Mouse (Mus musculus) liver, embryonic 11.5 days (tissue): ENCODE data around the gene Slc43a2. TPM values are rescaled to one million over a fixed set of nuclear protein-coding genes. Genes with fewer than 3 reads are reported as not detected.

Experiments
- ATAC-seq: fragments of 200-750 bp; cut with Nextera tagmentation; replicated peaks from 2 replicates; pipeline ENCODE4 v1.8.0; 2017; ENCODE audit warnings: moderate number of reproducible peaks, mild to moderate bottlenecking, moderate TSS enrichment, moderate library complexity; ENCODE audit not compliant: low FRiP score
- DNase-seq: peaks from one replicate; pipeline ENCODE4 v3.0.0-alpha.2; 2017; ENCODE audit warnings: low spot score
- H3K27ac ChIP-seq: fragments of 300-500 bp; sonication (generic); 2 replicates; pipeline ENCODE4 v1.5.1; 2014; ENCODE audit warnings: mild to moderate bottlenecking, low read depth, low read length, control low read depth
- H3K27me3 ChIP-seq: fragments of 300-500 bp; sonication (generic); replicated peaks from 2 replicates; pipeline ENCODE4 v1.6.1; 2014; ENCODE audit warnings: low read length, mixed read lengths; ENCODE audit not compliant: control insufficient read depth, insufficient read depth
- H3K36me3 ChIP-seq: fragments of 300-500 bp; sonication (generic); 2 replicates; pipeline ENCODE4 v1.6.1; 2014; ENCODE audit warnings: mild to moderate bottlenecking, low read length, moderate library complexity, mixed read lengths; ENCODE audit not compliant: control insufficient read depth, insufficient read depth
- H3K4me1 ChIP-seq: fragments of 300-500 bp; sonication (generic); replicated peaks from 2 replicates; pipeline ENCODE4 v1.6.1; 2014; ENCODE audit warnings: low read length, mixed read lengths; ENCODE audit not compliant: control insufficient read depth, insufficient read depth
- H3K4me2 ChIP-seq: fragments of 300-500 bp; sonication (generic); 2 replicates; pipeline ENCODE4 v1.6.1; 2014; ENCODE audit warnings: mild to moderate bottlenecking, control low read depth, moderate library complexity
- H3K4me3 ChIP-seq: fragments of 300-500 bp; sonication (generic); 2 replicates; pipeline ENCODE4 v1.5.1; 2014; ENCODE audit warnings: low read depth, low read length, control low read depth
- H3K9ac ChIP-seq: fragments of 300-500 bp; sonication (generic); 2 replicates; pipeline ENCODE4 v1.6.1; 2014; ENCODE audit warnings: low read depth, low read length, control low read depth
- H3K9me3 ChIP-seq: fragments of 300-500 bp; sonication (generic); 2 replicates; pipeline ENCODE4 v1.6.1; 2016; ENCODE audit warnings: low read length, inconsistent platforms, mixed read lengths; ENCODE audit not compliant: control insufficient read depth
- WGBS: fragments of 180-500 bp; shearing (Covaris S2); extraction: QIAGEN DNeasy Blood & Tissue Kit; methylation state at CpG from one replicate; pipeline ENCODE4 v1.1.7; 2014; 5-methylcytosine and 5-hydroxymethylcytosine counted together
- polyA plus RNA-seq: library from polyadenylated mRNA; unstranded; fragments of >200 nt; fragmentation: Nextera tagmentation; extraction: Ambion mirVana; gene quantifications from 2 replicates; pipeline ENCODE4 v1.2.1, GENCODE M21; 2014

Gene Slc43a2
- polyA plus RNA-seq, 1 experiment from 2014 or later: 7.8 TPM

GRCm38 (mm10) chr11:75585061-75585460 is 53.6 kb downstream of the Slc43a2 start:
- WGBS: 54% methylated on average over 4 of the region's 4 CpGs
- no peak overlapping the region for H3K9ac ChIP-seq
- DNase-seq (no peak), ATAC-seq (no peak)
- peaks cover 10% of the 10 kb centered on the region for H3K4me1 ChIP-seq
- H3K4me2 ChIP-seq: no peak overlapping the region
- no peaks in the 10 kb centered on the region for H3K36me3 ChIP-seq
- no peak overlapping the region for H3K27ac ChIP-seq
- no peaks in the 10 kb centered on the region for H3K9me3 ChIP-seq
- H3K27me3 ChIP-seq: no peaks in the 10 kb centered on the region
- H3K4me3 ChIP-seq: no peak overlapping the region

GRCm38 (mm10) chr11:75585978-75586377 is 54.5 kb downstream of the Slc43a2 start:
- H3K27me3 ChIP-seq: no peaks in the 10 kb centered on the region
- 72% methylated on average over 5 of the region's 5 CpGs for WGBS
- H3K27ac ChIP-seq: no peak overlapping the region
- H3K4me1 ChIP-seq: peaks cover 10% of the 10 kb centered on the region
- ATAC-seq: no peak
- H3K4me2 ChIP-seq: no peak overlapping the region
- no peak for DNase-seq
- no peaks in the 10 kb centered on the region for H3K9me3 ChIP-seq
- H3K4me3 ChIP-seq: no peak overlapping the region
- H3K36me3 ChIP-seq: no peaks in the 10 kb centered on the region
- H3K9ac ChIP-seq: no peak overlapping the region

GRCm38 (mm10) chr11:75586963-75587362 is 55.5 kb downstream of the Slc43a2 start:
- H3K27me3 ChIP-seq: no peaks in the 10 kb centered on the region
- H3K9ac ChIP-seq: no peak overlapping the region
- WGBS: 81% methylated on average over 5 of the region's 5 CpGs
- H3K4me1 ChIP-seq: peaks cover 13% of the 10 kb centered on the region
- no peak overlapping the region for H3K27ac ChIP-seq
- H3K9me3 ChIP-seq: no peaks in the 10 kb centered on the region
- H3K4me2 ChIP-seq: no peak overlapping the region
- ATAC-seq: no peak
- peaks cover 2% of the 10 kb centered on the region; the same call in 1 of the 2 replicates for H3K36me3 ChIP-seq
- no peak for DNase-seq
- H3K4me3 ChIP-seq: no peak overlapping the region

- WGBS: 4% methylated on average over 49 of the region's 49 CpGs
- Histone ChIP-seq H3K36me3 (peaks cover 9% of the 10 kb centered on the region), H3K9ac (peak within 1 kb of the TSS; percentile 85), H3K4me2 (peak within 1 kb of the TSS; percentile 96), H3K4me1 (peaks cover 13% of the 10 kb centered on the region), H3K4me3 (peak within 1 kb of the TSS; percentile 90), H3K27me3 (no peaks in the 10 kb centered on the region), H3K9me3 (no peaks in the 10 kb centered on the region), H3K27ac (peak within 1 kb of the TSS; percentile 78)
- ATAC-seq: peak; percentile 90
- DNase-seq: peak; percentile 91
Measured at GRCm38 (mm10) chr11:75587493-75588284, 56.2 kb downstream of the Slc43a2 start, which contains the start of gene Pitpna. Pitpna (plus strand) TSS chr11:75588097.

- Histone ChIP-seq H3K27me3 (no peaks in the 10 kb centered on the region), H3K4me2 (peak overlapping the region; percentile 96)
Measured at GRCm38 (mm10) chr11:75588285-75588941, 56.9 kb downstream of the Slc43a2 start.

GRCm38 (mm10) chr11:75592612-75593011 is 61.1 kb downstream of the Slc43a2 start:
- peaks cover 19% of the 10 kb centered on the region for H3K36me3 ChIP-seq
- H3K27me3 ChIP-seq: no peaks in the 10 kb centered on the region
- H3K4me1 ChIP-seq: peaks cover 17% of the 10 kb centered on the region
- 61% methylated on average over 5 of the region's 5 CpGs for WGBS
- no peak for ATAC-seq
- no peak overlapping the region for H3K9ac ChIP-seq
- DNase-seq: no peak
- no peak overlapping the region; the same call in 1 of the 2 replicates for H3K27ac ChIP-seq
- no peak overlapping the region for H3K4me3 ChIP-seq
- no peaks in the 10 kb centered on the region for H3K9me3 ChIP-seq
- peak overlapping the region; percentile 31 for H3K4me2 ChIP-seq

More at GRCm38 (mm10) chr11:75588285-75588941, 56.9 kb downstream of the Slc43a2 start:
- no peaks in the 10 kb centered on the region for H3K9me3 ChIP-seq
- H3K9ac ChIP-seq: peak overlapping the region; percentile 85
- peak; percentile 70 for ATAC-seq
- peaks cover 16% of the 10 kb centered on the region for H3K36me3 ChIP-seq
- H3K27ac ChIP-seq: peak overlapping the region; percentile 78
- DNase-seq: peak; percentile 39
- peaks cover 13% of the 10 kb centered on the region for H3K4me1 ChIP-seq
- peak overlapping the region; percentile 90 for H3K4me3 ChIP-seq
- WGBS: under 1% methylated on average over 37 of the region's 37 CpGs

- Histone ChIP-seq H3K9ac (no peak overlapping the region), H3K4me2 (no peak overlapping the region), H3K4me1 (peaks cover 7% of the 10 kb centered on the region; the same call in 1 of the 2 replicates), H3K27me3 (no peaks in the 10 kb centered on the region), H3K27ac (no peak overlapping the region), H3K4me3 (no peak overlapping the region), H3K9me3 (no peaks in the 10 kb centered on the region), H3K36me3 (peaks cover 28% of the 10 kb centered on the region)
- 78% methylated on average over 9 of the region's 9 CpGs for WGBS
- ATAC-seq (no peak), DNase-seq (no peak)
Measured at GRCm38 (mm10) chr11:75594431-75594830, 62.9 kb downstream of the Slc43a2 start.

GRCm38 (mm10) chr11:75595404-75595803 is 63.9 kb downstream of the Slc43a2 start:
- H3K36me3 ChIP-seq: peaks cover 32% of the 10 kb centered on the region

More at GRCm38 (mm10) chr11:75595404-75595803, 63.9 kb downstream of the Slc43a2 start:
- H3K4me1 ChIP-seq: peaks cover 6% of the 10 kb centered on the region; the same call in 1 of the 2 replicates
- H3K4me3 ChIP-seq: no peak overlapping the region
- ATAC-seq (no peak), DNase-seq (no peak)
- H3K27me3 ChIP-seq: no peaks in the 10 kb centered on the region
- WGBS: 89% methylated on average over 2 of the region's 2 CpGs
- H3K27ac ChIP-seq: no peak overlapping the region
- H3K9ac ChIP-seq: no peak overlapping the region
- no peak overlapping the region for H3K4me2 ChIP-seq
- H3K9me3 ChIP-seq: no peaks in the 10 kb centered on the region
